Mouse (Mus musculus) cerebellum, adult 2 months (tissue): ENCODE measurements around the gene Lmo7. TPM values are rescaled to one million over a fixed set of nuclear protein-coding genes. Genes with fewer than 3 reads are reported as not detected.

Experiments used
- DNase-seq, 2 experiments: peaks; one replicate each; pipeline ENCODE4 v3.0.0; 2021
- H3K27ac ChIP-seq: fragments of 200-500 bp; 2 replicates; pipeline ENCODE4 v1.5.1; 2012; ENCODE audit warnings: low read length, control low read depth, inconsistent platforms; ENCODE audit not compliant: insufficient read depth
- H3K27me3 ChIP-seq: fragments of 200-500 bp; 2 replicates; pipeline ENCODE4 v1.6.1; 2012; ENCODE audit warnings: inconsistent platforms, mild to moderate bottlenecking, low read length, moderate library complexity; ENCODE audit not compliant: control insufficient read depth, insufficient read depth
- H3K4me1 ChIP-seq: fragments of 200-500 bp; 2 replicates; pipeline ENCODE4 v1.6.1; 2011; ENCODE audit warnings: low read length; ENCODE audit not compliant: control insufficient read depth, insufficient read depth
- H3K4me3 ChIP-seq: fragments of 200-500 bp; replicated peaks from 2 replicates; pipeline ENCODE3; 2011; ENCODE audit warnings: mild to moderate bottlenecking, low read depth, low read length, control low read depth; ENCODE audit not compliant: insufficient read depth
- CTCF ChIP-seq: fragments of 200-500 bp; IDR thresholded peaks from 2 replicates; pipeline ENCODE4 v1.5.1; 2011; ENCODE audit warnings: low read depth, mild to moderate bottlenecking, control low read depth, low read length, moderate library complexity, borderline replicate concordance; ENCODE audit not compliant: insufficient read depth
- POLR2A ChIP-seq: fragments of 200-500 bp; IDR thresholded peaks from 2 replicates; pipeline ENCODE4 v1.6.1; 2011; ENCODE audit warnings: low read length, control low read depth, borderline replicate concordance; ENCODE audit not compliant: insufficient read depth
- WGBS: fragments of 180-500 bp; shearing (Covaris S2); methylation state at CpG from one replicate; pipeline ENCODE4 v1.1.7; 2018; 5-methylcytosine and 5-hydroxymethylcytosine counted together
- polyA plus RNA-seq: library from polyadenylated mRNA; depleted of rRNA; stranded (reverse); fragments of >200 nt; gene quantifications from 2 replicates; pipeline ENCODE4 v1.2.3, GENCODE M21; 2012

The Lmo7 gene
- polyA plus RNA-seq, 1 experiment = 5.8 TPM

DNA sequence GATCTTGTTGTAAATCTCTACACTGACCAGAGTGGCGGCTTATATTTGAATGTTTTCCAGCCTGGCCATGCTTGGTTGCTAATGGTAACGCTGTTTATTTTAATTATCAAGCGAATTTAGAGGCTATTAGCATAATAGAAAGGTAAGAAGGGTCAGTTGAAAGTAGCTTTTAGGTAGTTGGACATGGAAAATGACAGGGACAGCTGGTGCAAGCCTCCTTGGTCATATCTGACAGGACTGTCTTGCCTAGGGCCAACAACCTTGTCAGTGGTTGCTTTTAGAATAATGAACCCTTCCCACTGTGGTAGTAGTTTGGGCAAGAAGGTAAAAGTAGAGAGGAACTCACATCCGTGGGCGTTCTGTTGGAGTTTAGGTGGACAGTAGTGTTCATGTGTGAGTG is 111.5 kb downstream of the Lmo7 start:
- H3K27me3 ChIP-seq = no peaks in the 10 kb centered on the region
- no peak overlapping the region for H3K4me3 ChIP-seq
- no peak overlapping the region for H3K27ac ChIP-seq
- 75% methylated on average over 5 of the region's 5 CpGs for WGBS
- no peak for DNase-seq
- no peak for TF ChIP-seq POLR2A
- TF ChIP-seq CTCF = no peak
- no peaks in the 10 kb centered on the region for H3K4me1 ChIP-seq

DNA sequence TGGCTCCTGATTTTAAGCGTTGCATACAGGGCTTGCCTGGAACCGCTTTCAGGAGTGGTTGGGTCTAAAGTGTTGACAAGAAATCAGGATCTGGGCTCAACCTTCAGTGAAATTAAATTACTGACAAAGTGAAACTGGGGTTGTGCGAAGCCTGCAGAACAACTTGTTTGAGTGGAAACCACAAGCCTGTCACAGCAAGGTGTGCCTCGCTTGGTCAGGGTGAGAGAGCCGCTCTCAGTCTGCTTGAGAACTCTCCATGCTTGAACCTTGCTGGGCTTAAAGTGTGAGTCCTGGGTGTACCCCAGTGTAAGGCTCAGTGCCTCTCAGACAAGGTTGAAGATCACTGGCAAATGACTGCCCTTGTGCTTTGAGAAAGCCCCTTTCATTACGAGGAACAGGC is 112.8 kb downstream of the Lmo7 start:
- DNase-seq = no peak
- Histone ChIP-seq H3K4me1 (no peaks in the 10 kb centered on the region), H3K27me3 (no peaks in the 10 kb centered on the region), H3K27ac (no peak overlapping the region), H3K4me3 (no peak overlapping the region)
- TF ChIP-seq POLR2A = no peak
- no peak for TF ChIP-seq CTCF
- 95% methylated on average over 6 of the region's 6 CpGs for WGBS

DNA sequence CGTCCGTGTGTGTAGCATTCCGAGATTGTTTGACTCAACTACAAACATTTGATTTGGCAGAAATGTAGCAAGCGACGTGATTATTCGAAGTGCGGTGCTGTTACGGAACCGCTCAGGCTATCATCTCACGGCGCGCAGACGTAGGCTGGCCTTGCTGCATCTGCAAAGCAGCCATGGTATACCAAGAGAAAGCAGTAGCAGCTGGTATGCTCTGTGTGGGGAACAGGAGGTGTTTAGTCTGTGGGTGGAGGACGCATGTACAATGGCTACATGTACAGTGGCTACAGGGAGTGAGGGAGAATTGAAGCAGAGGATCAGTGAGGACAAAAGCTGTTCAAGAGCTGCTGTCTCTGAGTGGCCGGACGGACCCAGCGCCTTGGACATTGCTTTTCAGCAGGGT is 113.7 kb downstream of the Lmo7 start:
- Histone ChIP-seq H3K4me1 (no peaks in the 10 kb centered on the region), H3K27me3 (no peaks in the 10 kb centered on the region), H3K4me3 (no peak overlapping the region), H3K27ac (no peak overlapping the region)
- 87% methylated on average over 17 of the region's 17 CpGs for WGBS
- no peak for TF ChIP-seq CTCF
- TF ChIP-seq POLR2A = no peak
- no peak for DNase-seq

DNA sequence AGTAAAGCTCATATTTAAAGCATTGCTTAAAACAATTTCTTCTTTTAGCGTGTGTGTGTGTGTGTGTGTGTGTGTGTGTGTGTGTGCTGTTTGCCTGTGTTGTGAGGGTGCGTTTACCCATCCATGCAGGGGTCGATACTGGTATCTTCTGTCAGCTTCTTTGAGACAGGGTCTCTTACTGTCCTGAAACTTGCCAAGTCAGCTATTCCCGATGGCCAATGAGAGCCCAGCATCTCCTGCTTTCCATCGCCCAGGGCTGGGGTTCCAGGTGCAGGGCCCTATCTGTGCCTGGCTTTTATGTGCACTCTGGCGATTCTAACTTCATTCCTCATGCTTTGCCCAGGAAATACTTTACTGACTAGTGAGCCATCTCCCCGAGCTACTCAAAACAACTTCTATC is 114.7 kb downstream of the Lmo7 start:
- 67% methylated on average over 7 of the region's 7 CpGs for WGBS
- H3K4me3 ChIP-seq = no peak overlapping the region
- DNase-seq = no peak
- TF ChIP-seq CTCF (no peak), POLR2A (no peak)
- H3K27me3 ChIP-seq = no peaks in the 10 kb centered on the region
- no peak overlapping the region for H3K27ac ChIP-seq
- no peaks in the 10 kb centered on the region for H3K4me1 ChIP-seq

DNA sequence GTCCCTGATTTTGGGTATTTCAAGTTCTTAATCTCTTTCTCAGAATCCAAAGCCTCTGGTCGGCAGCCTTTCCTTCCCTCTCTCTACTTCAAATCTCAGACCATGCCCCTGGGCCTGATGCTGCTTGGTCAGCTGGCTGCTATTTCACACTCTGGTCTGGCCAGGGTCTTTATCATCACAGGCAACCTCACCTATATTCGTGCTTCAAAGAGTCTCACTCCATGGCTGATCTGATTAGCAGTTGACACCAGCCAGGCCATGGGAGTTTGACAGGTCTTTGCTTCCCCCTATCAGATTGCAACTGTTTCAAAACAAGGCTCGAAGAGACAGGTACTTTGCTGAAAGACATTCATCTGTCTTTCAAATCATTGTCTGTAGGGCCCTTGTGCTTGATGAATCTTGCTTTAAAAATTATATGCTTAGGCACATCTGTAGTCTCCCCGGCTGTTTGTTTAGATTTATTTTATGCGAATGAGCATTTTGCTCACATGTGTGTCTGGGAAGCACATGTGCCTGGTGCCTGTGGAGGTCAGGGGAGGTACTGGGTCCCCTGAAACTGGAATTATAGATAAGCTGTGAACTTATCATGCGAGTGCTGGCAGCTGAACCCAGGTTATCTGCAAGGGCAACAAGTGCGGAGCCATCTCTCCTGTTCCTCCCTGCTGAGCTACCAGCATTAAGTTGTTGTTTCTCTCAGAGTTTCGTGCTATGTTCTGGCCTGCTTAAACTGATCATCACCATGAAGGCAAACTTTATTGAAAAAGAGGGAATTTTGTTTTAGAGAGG is 116.5 kb downstream of the Lmo7 start:
- H3K27ac ChIP-seq = no peak overlapping the region

DNA sequence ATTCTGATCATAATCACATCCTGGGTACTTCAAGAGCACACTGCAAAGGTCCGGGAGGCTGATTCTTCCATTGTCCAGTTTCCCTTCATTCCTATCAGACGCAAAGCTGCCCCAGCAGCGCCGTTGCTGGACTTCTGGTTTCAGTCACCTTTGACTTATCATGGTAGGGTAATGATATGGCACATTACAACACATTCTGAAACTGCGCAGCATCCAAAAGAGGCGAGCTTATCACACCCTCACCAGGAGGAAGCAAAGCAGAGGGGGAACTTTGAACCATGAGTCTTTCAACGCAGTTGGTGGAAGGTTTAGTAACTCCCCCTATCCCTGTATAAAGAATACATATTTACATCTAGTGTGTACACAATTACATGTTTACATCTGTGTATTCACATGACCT is 117.8 kb downstream of the Lmo7 start:
- 86% methylated on average over 7 of the region's 7 CpGs for WGBS
- DNase-seq = no peak
- H3K27ac ChIP-seq = no peak overlapping the region
- H3K27me3 ChIP-seq = no peaks in the 10 kb centered on the region
- no peaks in the 10 kb centered on the region for H3K4me1 ChIP-seq
- H3K4me3 ChIP-seq = no peak overlapping the region
- no peak for TF ChIP-seq POLR2A
- no peak for TF ChIP-seq CTCF

More for the DNA sequence above, 116.5 kb downstream of the Lmo7 start:
- TF ChIP-seq POLR2A = no peak
- no peak for TF ChIP-seq CTCF
- 81% methylated on average over 8 of the region's 8 CpGs for WGBS
- no peak for DNase-seq
- Histone ChIP-seq H3K27me3 (no peaks in the 10 kb centered on the region), H3K4me1 (no peaks in the 10 kb centered on the region), H3K4me3 (no peak overlapping the region)

DNA sequence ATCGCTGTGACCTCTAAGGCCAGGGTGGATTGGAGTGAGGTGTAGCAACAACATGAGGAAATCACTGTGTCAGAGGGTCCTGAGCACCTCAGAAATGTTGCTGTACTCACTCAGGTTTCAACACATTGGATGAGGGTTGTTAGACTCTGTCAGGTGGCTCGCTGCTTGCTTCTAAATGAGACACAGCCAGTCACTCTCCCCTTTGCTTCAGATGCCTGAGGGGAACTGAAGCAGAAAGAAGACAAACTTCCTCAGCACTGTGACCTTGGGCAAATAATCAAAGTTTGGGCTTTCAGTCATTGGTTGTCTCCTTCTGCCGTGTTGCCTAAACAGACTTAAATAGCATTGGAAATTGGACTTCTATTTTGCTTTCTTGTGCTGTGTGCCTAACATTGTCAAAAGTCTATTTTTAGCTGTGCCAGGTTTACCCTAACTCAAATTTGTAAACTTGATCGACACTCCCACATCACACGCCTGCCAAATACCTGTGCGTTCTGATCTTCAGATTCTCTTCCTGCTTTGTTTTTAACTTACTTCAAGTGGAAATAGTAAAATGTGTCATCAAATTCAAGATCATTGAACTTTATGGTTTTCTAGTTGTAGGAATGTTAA is 122.9 kb downstream of the Lmo7 start:
- H3K4me3 ChIP-seq = no peak overlapping the region
- H3K4me1 ChIP-seq = no peaks in the 10 kb centered on the region
- no peak overlapping the region for H3K27ac ChIP-seq
- TF ChIP-seq CTCF (no peak), POLR2A (no peak)
- H3K27me3 ChIP-seq = no peaks in the 10 kb centered on the region
- DNase-seq = no peak
- WGBS = 79% methylated on average over 6 of the region's 6 CpGs

DNA sequence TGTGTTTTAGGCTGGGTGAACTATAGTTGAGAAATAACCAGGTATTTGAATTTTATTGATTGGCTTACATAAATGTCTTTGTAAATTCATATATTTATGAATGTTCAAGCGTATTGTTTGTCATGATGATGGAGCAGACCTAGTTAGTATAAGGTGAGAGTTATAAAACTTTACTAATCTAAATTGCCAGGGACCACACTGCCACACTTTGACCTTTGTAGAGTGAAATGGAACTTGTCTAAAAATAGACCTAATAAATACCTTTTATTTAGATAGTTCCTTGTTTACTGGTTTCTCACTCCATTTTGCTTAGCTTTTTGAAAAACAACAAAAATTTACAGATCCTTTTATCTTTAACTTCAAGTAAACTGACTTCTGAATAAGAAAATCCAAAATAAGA is 123.5 kb downstream of the Lmo7 start:
- TF ChIP-seq CTCF (no peak), POLR2A (no peak)
- H3K27ac ChIP-seq = no peak overlapping the region
- no peaks in the 10 kb centered on the region for H3K27me3 ChIP-seq
- DNase-seq = no peak
- no peaks in the 10 kb centered on the region for H3K4me1 ChIP-seq
- WGBS = 98% methylated on average over 1 of the region's 1 CpGs
- no peak overlapping the region for H3K4me3 ChIP-seq
